Mouse (Mus musculus) megakaryocyte, embryonic 14.5 days (primary cell): Measurements from ENCODE around the gene Mcrip2. TPM values are rescaled to one million over a fixed set of nuclear protein-coding genes. Genes with fewer than 3 reads are reported as not detected.
A peak's percentile ranks its signal among the peaks of the same experiment; 100 is the strongest.

Experiments used
- H3K27me3 ChIP-seq: replicated peaks from 2 replicates; pipeline ENCODE3; 2012; ENCODE audit warnings: inconsistent platforms
- H3K36me3 ChIP-seq: replicated peaks from 2 replicates; pipeline ENCODE3; 2012; ENCODE audit warnings: low read length, inconsistent platforms, mixed read lengths
- H3K4me1 ChIP-seq: 2 replicates; pipeline ENCODE4 v1.6.1; 2012; ENCODE audit warnings: inconsistent platforms
- H3K4me3 ChIP-seq: replicated peaks from 2 replicates; pipeline ENCODE3; 2012; ENCODE audit warnings: moderate library complexity, mild to moderate bottlenecking, inconsistent platforms
- H3K9me3 ChIP-seq: 2 replicates; pipeline ENCODE4 v1.6.1; 2012; ENCODE audit warnings: inconsistent platforms
- FLI1 ChIP-seq: IDR thresholded peaks from 2 replicates; pipeline ENCODE4 v1.6.1; 2012; ENCODE audit warnings: low read length, inconsistent platforms, mixed read lengths
- GATA1 ChIP-seq: IDR thresholded peaks from 3 replicates; pipeline ENCODE4 v1.6.1; 2012; ENCODE audit warnings: mixed read lengths, low read length, inconsistent platforms, borderline replicate concordance
- polyA plus RNA-seq: library from polyadenylated mRNA; stranded (reverse); fragments of >175 nt; gene quantifications from 2 replicates; pipeline ENCODE4 v1.2.3, GENCODE M21; 2012; ENCODE audit warnings: low replicate concordance; ENCODE audit not compliant: insufficient read depth

Gene Mcrip2
- polyA plus RNA-seq, 1 experiment, result 77.6 TPM

DNA sequence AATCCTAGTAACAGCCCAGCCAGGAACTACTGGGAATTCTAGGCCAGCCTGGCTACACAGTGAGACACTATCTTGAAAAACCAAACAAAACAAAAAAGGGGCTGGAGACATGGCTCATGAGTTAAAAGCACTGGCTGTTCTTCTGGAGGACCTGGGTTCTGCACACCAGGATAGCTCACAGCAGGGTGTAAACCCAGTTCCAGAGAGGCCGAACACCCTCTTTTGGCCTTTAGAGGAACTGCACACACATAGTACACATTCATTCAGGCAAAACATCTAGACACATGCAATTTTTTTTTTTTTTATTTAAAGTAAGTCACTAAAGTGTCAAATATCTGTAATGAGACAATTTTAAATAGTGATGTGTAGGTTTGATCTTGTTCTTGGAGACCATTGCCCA lies 31.6 kb upstream of the Mcrip2 start:
- Histone ChIP-seq H3K4me3 (no peak overlapping the region), H3K4me1 (peaks cover 46% of the 10 kb centered on the region), H3K27me3 (no peaks in the 10 kb centered on the region), H3K36me3 (peaks cover 35% of the 10 kb centered on the region), H3K9me3 (peaks cover 4% of the 10 kb centered on the region; the same call in 1 of the 2 replicates)
- TF ChIP-seq GATA1 (no peak), FLI1 (no peak)

DNA sequence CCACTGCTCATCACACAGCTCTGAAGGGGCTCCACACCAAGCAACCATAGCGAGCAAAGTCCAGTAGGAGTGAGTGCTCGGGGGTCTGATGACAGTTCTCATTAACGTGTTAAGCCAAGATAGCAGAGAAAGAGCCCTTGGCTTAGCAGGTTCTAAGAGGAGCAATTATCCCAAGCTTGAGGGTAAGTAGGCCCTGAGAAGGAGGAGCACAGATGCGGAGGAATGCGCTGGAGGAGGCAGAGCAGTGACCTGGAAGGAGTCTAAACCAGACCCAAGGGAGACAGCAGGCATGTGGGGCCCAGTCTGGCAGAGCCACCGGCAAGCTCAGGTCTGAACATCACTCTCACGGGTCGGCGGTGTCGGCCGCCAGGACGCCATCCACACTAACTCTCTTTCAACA lies 27.3 kb upstream of the Mcrip2 start:
- Histone ChIP-seq H3K27me3 (no peaks in the 10 kb centered on the region), H3K9me3 (peaks cover 4% of the 10 kb centered on the region; the same call in 1 of the 2 replicates), H3K4me1 (peaks cover 33% of the 10 kb centered on the region), H3K36me3 (peaks cover 30% of the 10 kb centered on the region), H3K4me3 (no peak overlapping the region)
- TF ChIP-seq FLI1 (no peak), GATA1 (no peak)

DNA sequence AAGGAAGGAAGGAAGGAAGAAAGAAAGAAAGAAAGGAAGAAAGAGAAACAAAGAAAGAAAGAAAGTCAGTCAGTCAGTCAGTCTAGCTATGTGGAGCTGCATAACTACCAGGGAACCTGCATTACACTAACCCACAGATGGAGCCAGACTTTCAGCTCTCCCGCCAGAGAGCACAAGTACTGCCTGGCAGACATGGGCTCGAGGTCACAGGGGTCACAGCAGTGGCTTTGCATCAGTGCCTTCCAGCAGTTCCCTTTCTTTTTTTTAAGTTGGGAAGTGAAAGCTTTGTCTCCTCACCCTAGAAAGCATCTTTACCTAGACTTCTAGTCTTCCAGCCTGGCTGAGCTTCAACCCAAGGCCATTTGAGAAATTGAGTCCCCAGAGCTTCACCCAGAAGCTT lies 26.9 kb upstream of the Mcrip2 start:
- H3K4me1 ChIP-seq, result peaks cover 33% of the 10 kb centered on the region
- H3K36me3 ChIP-seq, result peaks cover 30% of the 10 kb centered on the region
- H3K9me3 ChIP-seq, result 0 out of 2 replicates have a peak, but pooled peaks cover under 1% of the 10 kb centered on the region
- H3K4me3 ChIP-seq, result no peak overlapping the region
- no peaks in the 10 kb centered on the region for H3K27me3 ChIP-seq
- TF ChIP-seq GATA1 (no peak), FLI1 (no peak)

DNA sequence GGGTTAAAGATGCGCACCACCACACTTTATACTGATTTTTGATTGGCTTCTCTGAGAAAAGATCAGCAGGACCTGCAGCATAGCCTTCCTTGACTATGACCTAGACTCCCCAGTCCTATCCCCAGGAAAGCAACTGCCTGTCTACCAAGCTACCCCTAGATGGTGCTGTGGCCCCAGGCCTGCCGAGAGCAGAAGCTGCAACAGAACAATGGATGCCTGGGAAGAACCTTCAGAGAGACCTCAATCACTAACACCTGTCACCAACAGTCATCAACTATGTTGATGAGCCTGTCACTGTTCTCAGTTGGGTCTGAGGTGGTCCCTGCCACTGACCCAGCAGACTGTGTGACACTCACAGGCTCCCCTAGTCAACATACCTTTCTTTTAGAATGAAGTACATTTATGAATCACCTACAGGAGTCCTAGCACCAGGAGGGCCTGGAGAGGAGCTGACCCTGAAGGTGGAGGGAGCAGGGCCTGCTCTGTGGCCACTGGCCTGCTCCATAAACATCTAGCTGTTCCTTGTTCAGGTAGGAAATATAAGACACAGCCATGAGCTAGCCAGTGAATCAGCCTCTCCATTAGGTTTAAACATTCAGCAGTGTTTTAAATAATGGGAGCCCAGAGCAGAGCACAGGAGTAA lies 25.5 kb upstream of the Mcrip2 start:
- TF ChIP-seq FLI1, result no peak
- no peak for TF ChIP-seq GATA1
- Histone ChIP-seq H3K27me3 (no peaks in the 10 kb centered on the region), H3K9me3 (no peaks in the 10 kb centered on the region), H3K36me3 (peaks cover 30% of the 10 kb centered on the region), H3K4me3 (no peak overlapping the region), H3K4me1 (peaks cover 25% of the 10 kb centered on the region)

DNA sequence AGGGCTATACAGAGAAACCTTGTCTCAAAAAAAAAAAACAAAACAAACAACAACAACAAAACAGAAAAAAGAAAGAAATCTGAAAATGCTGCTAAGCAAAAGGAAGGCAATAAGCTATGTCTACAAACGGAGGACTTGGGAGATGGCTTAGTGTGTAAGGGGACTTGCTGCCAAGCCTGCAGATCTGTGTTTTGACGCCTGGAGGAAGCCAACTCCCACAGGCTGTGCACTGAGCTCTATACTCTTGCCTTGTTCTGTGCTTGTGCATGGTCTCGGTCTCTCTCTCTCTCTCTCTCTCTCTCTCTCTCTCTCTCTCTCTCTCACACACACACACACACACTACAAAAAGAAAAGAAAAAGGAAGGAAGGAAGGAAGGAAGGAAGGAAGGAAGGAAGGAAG lies 20.3 kb upstream of the Mcrip2 start:
- Histone ChIP-seq H3K9me3 (no peaks in the 10 kb centered on the region), H3K36me3 (peaks cover 78% of the 10 kb centered on the region), H3K4me3 (no peak overlapping the region), H3K27me3 (no peaks in the 10 kb centered on the region), H3K4me1 (peaks cover 28% of the 10 kb centered on the region)
- TF ChIP-seq GATA1, result no peak
- TF ChIP-seq FLI1, result no peak

DNA sequence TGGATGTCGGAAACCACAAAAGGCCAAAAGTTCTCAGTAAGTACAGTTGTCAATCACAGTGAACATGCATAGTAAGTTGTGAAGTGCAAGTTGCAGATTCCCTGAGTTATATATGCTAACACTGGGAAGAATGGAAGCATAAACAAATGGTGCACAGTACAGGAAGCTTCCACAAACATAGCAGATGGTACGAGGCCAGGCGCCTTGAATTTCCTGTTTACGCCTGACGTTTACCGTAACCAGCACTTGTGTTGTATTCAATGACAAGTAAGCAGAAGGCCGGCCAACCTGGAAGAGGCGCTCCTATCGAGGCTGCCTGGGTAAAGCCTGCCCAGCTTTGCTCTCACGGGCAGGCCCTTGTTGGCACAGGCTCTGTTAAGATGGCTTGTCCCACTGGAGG lies 18.9 kb upstream of the Mcrip2 start:
- H3K4me3 ChIP-seq, result no peak overlapping the region
- no peaks in the 10 kb centered on the region for H3K27me3 ChIP-seq
- H3K4me1 ChIP-seq, result peaks cover 30% of the 10 kb centered on the region
- H3K9me3 ChIP-seq, result no peaks in the 10 kb centered on the region
- TF ChIP-seq GATA1 (no peak), FLI1 (no peak)
- peaks cover 91% of the 10 kb centered on the region for H3K36me3 ChIP-seq

DNA sequence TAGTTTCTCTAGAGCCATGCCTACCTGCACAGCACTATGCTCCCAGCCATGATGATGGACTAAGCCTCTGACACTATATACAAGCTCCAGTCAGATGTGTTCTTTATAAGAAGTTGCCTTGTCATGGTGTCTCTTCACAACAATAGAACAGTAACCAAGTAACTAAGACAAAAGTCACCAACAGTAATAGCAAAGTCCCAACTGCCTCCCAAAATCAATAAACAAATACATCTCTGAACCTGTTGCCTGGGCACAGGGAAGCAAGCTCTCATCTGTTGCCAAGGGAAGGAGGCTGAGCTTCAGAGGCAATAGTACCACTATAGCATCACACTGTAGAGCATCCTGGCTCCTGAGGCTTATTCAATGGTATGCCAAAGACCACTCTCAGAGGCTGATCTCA lies 18.2 kb upstream of the Mcrip2 start:
- Histone ChIP-seq H3K36me3 (peaks cover 95% of the 10 kb centered on the region), H3K27me3 (no peaks in the 10 kb centered on the region), H3K9me3 (no peaks in the 10 kb centered on the region), H3K4me3 (no peak overlapping the region), H3K4me1 (peaks cover 34% of the 10 kb centered on the region)
- no peak for TF ChIP-seq GATA1
- no peak for TF ChIP-seq FLI1

DNA sequence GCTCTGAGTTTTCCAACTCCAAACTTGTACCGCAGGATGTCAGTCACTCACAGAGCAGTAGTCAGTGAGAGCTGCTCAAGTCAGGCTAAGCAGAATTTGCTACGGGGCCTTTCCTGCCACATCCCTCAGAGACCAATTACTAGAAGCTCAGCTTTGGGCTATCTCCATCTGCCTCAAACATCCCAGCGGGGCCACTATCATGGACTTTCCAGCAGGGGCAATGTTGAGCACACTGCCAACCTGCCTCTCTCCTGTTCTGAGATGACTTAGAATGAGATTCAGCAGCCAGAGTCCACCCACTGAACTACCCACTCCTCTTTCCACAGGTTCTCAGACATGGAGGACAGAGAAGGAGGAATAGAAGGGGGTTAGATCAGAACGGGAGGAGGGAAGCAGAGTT lies 17.1 kb upstream of the Mcrip2 start:
- TF ChIP-seq FLI1, result no peak
- no peak for TF ChIP-seq GATA1
- Histone ChIP-seq H3K4me1 (peaks cover 41% of the 10 kb centered on the region), H3K9me3 (no peaks in the 10 kb centered on the region), H3K36me3 (peaks cover 95% of the 10 kb centered on the region), H3K27me3 (no peaks in the 10 kb centered on the region), H3K4me3 (no peak overlapping the region)

DNA sequence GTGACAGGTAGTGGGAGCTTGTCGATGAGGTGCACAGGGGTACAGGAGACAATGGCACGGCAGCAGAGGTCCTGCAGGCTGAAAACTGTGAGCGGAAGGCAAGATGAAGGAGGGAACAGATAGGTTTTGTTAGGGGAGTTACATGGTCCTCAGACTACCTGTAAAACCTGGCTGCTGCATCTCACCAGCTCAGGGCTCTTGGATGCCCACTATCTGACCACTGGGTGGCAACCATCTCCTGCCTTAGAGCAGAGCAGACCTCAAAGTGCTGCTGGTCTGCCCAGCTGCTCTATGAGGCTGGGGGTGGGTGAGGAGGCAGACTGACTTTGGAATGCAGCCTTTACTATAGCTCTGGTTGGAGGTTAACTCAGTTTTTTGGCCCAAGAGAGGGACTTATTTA lies 15.3 kb upstream of the Mcrip2 start:
- H3K4me1 ChIP-seq, result peaks cover 47% of the 10 kb centered on the region
- H3K4me3 ChIP-seq, result no peak overlapping the region
- H3K9me3 ChIP-seq, result no peaks in the 10 kb centered on the region
- TF ChIP-seq GATA1 (no peak), FLI1 (no peak)
- no peaks in the 10 kb centered on the region for H3K27me3 ChIP-seq
- H3K36me3 ChIP-seq, result peaks cover 95% of the 10 kb centered on the region

DNA sequence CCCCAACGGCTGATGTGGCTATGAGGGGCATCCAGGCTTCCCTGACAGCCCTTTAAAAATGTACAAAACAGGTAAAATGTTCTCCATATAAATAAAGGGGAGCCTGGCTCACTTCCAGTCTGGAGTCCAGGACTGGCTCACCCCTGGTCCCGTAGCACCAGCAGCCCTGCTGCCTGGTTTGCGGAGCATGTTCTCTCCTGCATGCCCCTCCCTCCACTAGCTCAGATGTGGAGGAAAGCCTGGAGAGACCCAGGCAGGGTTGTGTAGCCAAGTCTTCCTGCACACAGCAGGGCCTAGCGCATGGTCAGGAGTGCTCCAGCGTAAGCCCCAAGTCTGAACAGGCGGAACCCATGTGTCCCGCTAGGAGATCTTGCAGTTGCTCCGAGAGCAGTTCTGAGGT lies 14.7 kb upstream of the Mcrip2 start:
- peaks cover 95% of the 10 kb centered on the region for H3K36me3 ChIP-seq
- H3K27me3 ChIP-seq, result no peaks in the 10 kb centered on the region
- no peak overlapping the region for H3K4me3 ChIP-seq
- H3K9me3 ChIP-seq, result no peaks in the 10 kb centered on the region
- TF ChIP-seq GATA1, result no peak
- H3K4me1 ChIP-seq, result peaks cover 47% of the 10 kb centered on the region

DNA sequence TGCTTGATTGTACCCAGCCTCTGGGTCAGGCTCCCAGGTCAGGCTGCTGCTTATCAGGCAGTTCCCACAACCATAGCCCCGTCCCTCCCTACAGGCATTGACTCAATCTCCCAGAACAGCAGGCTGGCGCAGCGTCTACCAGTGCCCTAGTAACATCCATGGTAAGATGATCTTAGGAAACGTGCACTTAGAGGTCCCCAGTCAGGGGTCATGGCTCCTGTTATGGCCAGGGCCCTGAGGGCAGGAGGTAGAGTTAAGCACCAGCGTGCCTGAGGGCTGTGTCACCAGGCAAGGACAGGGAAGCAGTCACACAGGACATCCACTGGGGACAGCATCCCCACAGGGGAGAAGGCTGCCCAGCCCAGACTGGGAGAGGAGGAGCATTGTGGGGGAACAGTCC lies 13.7 kb upstream of the Mcrip2 start:
- Histone ChIP-seq H3K27me3 (no peaks in the 10 kb centered on the region), H3K4me3 (peak overlapping the region; percentile 36), H3K36me3 (peaks cover 94% of the 10 kb centered on the region), H3K9me3 (no peaks in the 10 kb centered on the region), H3K4me1 (peaks cover 41% of the 10 kb centered on the region)
- no peak for TF ChIP-seq GATA1
